Mouse (Mus musculus) Muller cell, postnatal 12 days (primary cell): Measurements from ENCODE around the gene Tmem91.

Experiments used
- DNase-seq: peaks from one replicate; pipeline ENCODE4 v3.0.0-alpha.2; 2015; ENCODE audit errors: inconsistent ontology term

Tmem91 gene

GRCm38 (mm10) chr7:25626509-25627430 is 48.2 kb downstream of the Tmem91 start, which contains the start of gene B3gnt8:
Gene B3gnt8 (plus strand): TSS chr7:25626654.
- DNase-seq = no peak

GRCm38 (mm10) chr7:25625594-25626250 is 49.2 kb downstream of the Tmem91 start:
- no peak for DNase-seq

GRCm38 (mm10) chr7:25624851-25625250 is 50.1 kb downstream of the Tmem91 start:
- no peak for DNase-seq

- DNase-seq = no peak
These were observed 51.1 kb downstream of the Tmem91 start for GRCm38 (mm10) chr7:25623857-25624370.

- DNase-seq = no peak
These were observed 54.2 kb downstream of the Tmem91 start for GRCm38 (mm10) chr7:25620751-25621150.

GRCm38 (mm10) chr7:25620101-25620500 is 54.9 kb downstream of the Tmem91 start:
- DNase-seq = no peak

- DNase-seq = no peak
These were observed 55.3 kb downstream of the Tmem91 start for GRCm38 (mm10) chr7:25619722-25619991.
